Mouse (Mus musculus): ENCODE data around the gene Mrpl52. TPM values are rescaled to one million over a fixed set of nuclear protein-coding genes. Genes with fewer than 3 reads are reported as not detected.
A peak's percentile ranks its signal among the peaks of the same experiment; 100 is the strongest.

Gene Mrpl52
- polyA plus RNA-seq, 1 experiment from 2014 or later = 222 TPM

DNA sequence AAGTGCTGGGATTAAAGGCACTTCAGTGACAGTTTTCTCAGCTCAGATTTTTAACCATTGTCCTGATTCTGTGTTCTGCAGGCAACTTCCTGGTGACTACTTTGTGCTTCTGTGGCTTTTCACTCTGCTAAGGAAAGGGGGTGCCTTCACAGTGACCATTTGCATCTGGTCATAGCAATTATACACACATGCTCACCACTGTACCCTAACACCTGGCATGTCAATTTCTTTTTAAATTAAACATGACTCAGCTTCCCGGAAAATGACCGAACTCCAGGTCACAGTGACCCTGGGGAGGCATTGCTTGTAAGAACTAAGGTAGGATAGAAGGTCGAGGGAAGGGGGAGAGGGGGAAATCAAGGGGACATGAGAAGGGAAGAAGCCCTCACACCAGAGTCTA lies 32.9 kb upstream of the Mrpl52 start:
- ChIA-PET CTCF (interaction anchor here (1.0 to 1.1 kb wide), 2 partner anchors 12 to 20 kb away, joined by 3 read pairs; no protein-coding TSS in a partner anchor), POLR2A (interaction anchor here (1.0 kb wide), 1 partner anchor 12 kb away, joined by 3 read pairs; no protein-coding TSS in a partner anchor)
- DNase-seq (ENCODE audit: low read depth, low spot score) = no peak
- ATAC-seq = no peak
- TF ChIP-seq CTCF (IDR thresholded peaks at IDR 0.05) = no peak
- H3K27me3 ChIP-seq = no peaks in the 10 kb centered on the region
- in situ Hi-C loops (cut with MboI; ENCODE audit: low pct_unique_long_range_greater_than_20kb) = no loop called here

GRCm38 (mm10) chr14:54394309-54394708 lies 32.4 kb upstream of the Mrpl52 start:
- no peaks in the 10 kb centered on the region for H3K27me3 ChIP-seq
- DNase-seq (ENCODE audit: low read depth, low spot score) (peak; percentile 71), ATAC-seq (peak; percentile 32)
- ChIA-PET POLR2A (interaction anchor here (1.0 kb wide), 1 partner anchor 13 kb away, joined by 3 read pairs; no protein-coding TSS in a partner anchor), CTCF (interaction anchor here (1.0 to 1.1 kb wide), 2 partner anchors 13 to 19 kb away, joined by 3 read pairs; no protein-coding TSS in a partner anchor)
- in situ Hi-C loops (cut with MboI; ENCODE audit: low pct_unique_long_range_greater_than_20kb) = no loop called here
- TF ChIP-seq CTCF (IDR thresholded peaks at IDR 0.05) = no peak

DNA sequence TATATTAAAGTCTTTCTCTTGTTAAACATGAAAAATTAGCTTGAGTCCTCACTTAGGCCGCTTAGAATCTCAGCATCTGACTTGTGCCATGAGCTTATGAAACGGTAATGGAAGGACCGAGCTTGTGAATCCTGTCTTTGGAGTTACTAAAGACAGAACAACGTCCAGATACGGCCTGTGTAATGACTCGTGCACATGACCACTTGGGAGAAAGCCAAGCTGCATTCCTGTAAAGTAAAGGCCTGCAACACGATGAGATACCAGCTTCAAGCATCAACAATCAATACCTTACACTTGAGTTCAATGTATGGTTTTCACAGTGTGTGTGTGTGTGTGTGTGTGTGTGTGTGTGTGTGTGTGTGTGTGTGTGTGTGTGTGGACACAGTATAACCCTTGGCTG lies 30.0 kb upstream of the Mrpl52 start:
- DNase-seq (ENCODE audit: low read depth, low spot score) (no peak), ATAC-seq (no peak)
- POLR2A ChIA-PET = interaction anchor here (1.3 kb wide), 1 partner anchor 13 kb away, joined by 3 read pairs; no protein-coding TSS in a partner anchor
- no peaks in the 10 kb centered on the region for H3K27me3 ChIP-seq
- in situ Hi-C loops (cut with MboI; ENCODE audit: low pct_unique_long_range_greater_than_20kb) = no loop called here
- CTCF ChIA-PET = no interaction called here
- TF ChIP-seq CTCF (IDR thresholded peaks at IDR 0.05) = no peak

GRCm38 (mm10) chr14:54397872-54398527 lies 28.7 kb upstream of the Mrpl52 start:
- ATAC-seq = no peak
- TF ChIP-seq CTCF (IDR thresholded peaks at IDR 0.05) = no peak
- no peaks in the 10 kb centered on the region for H3K27me3 ChIP-seq
- ChIA-PET CTCF (no interaction called here), POLR2A (no interaction called here)
- in situ Hi-C loops (cut with MboI; ENCODE audit: low pct_unique_long_range_greater_than_20kb) = no loop called here
- no peak for DNase-seq (ENCODE audit: low read depth, low spot score)

DNA sequence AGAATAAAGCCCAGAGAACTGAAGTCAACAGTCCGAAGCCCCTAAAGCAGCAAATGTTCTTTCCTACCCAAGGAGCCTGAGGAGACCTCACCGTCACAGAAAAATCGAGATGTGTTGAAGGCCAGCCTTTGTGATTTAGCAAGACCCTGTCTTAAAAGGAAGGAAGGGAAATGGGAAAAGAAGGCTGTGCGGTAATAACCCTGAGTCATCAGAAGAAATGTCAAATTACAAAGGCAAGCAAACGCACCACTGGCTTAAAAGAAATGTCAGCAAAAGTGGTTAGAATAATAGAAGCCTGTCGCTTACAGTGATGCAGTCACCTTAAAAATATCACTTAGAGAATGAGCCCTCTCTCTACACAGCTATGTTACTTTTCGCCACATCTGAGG lies 28.2 kb upstream of the Mrpl52 start:
- in situ Hi-C loops (cut with MboI; ENCODE audit: low pct_unique_long_range_greater_than_20kb) = no loop called here
- ATAC-seq (peak; percentile 33), DNase-seq (ENCODE audit: low read depth, low spot score) (no peak)
- TF ChIP-seq CTCF (IDR thresholded peaks at IDR 0.05) = no peak
- CTCF ChIA-PET = no interaction called here
- no peaks in the 10 kb centered on the region for H3K27me3 ChIP-seq
- POLR2A ChIA-PET = no interaction called here

DNA sequence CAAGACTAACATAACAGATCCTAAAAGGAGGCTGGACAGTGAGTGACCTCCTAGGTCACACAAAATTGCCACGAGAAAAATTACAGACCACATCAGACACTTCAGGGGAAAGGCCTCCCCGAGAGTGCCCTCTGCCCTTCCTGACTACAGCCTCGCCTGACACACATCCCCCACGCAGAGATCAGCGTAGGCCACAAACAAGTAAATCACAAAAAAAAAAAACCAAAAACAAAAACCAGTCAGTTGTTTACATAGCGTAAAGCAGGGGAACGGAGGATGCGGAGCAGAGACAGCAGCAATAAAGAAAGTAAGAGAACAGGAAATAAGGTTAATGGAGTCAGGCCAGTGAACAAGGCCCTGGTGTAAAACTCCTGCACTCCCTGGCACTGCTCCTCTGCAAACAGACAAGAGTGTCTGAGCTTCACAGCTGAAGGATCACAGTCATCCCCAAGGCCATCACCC lies 27.8 kb upstream of the Mrpl52 start:
- in situ Hi-C loops (cut with MboI; ENCODE audit: low pct_unique_long_range_greater_than_20kb) = no loop called here
- no peak for DNase-seq (ENCODE audit: low read depth, low spot score)
- POLR2A ChIA-PET = no interaction called here
- ATAC-seq = peak; percentile 48
- TF ChIP-seq CTCF (IDR thresholded peaks at IDR 0.05) = no peak
- CTCF ChIA-PET = no interaction called here
- H3K27me3 ChIP-seq = no peaks in the 10 kb centered on the region

GRCm38 (mm10) chr14:54401723-54402122 lies 25.0 kb upstream of the Mrpl52 start:
- ATAC-seq = no peak
- POLR2A ChIA-PET = no interaction called here

GRCm38 (mm10) chr14:54408336-54409056 lies 18.2 kb upstream of the Mrpl52 start:
- no peaks in the 10 kb centered on the region for H3K27me3 ChIP-seq
- DNase-seq (ENCODE audit: low read depth, low spot score) (no peak), ATAC-seq (no peak)
- in situ Hi-C loops (cut with MboI; ENCODE audit: low pct_unique_long_range_greater_than_20kb) = loop anchor here (25.0 kb wide), 1 partner anchor 346 kb away; no protein-coding TSS in a partner anchor
- ChIA-PET POLR2A (no interaction called here), CTCF (no interaction called here)
- no peak for TF ChIP-seq CTCF (IDR thresholded peaks at IDR 0.05)

More at GRCm38 (mm10) chr14:54401723-54402122, 25.0 kb upstream of the Mrpl52 start:
- in situ Hi-C loops (cut with MboI; ENCODE audit: low pct_unique_long_range_greater_than_20kb) = loop anchor here (25.0 kb wide), 1 partner anchor 339 kb away; no protein-coding TSS in a partner anchor
- no peak for DNase-seq (ENCODE audit: low read depth, low spot score)
- H3K27me3 ChIP-seq = no peaks in the 10 kb centered on the region
- TF ChIP-seq CTCF (IDR thresholded peaks at IDR 0.05) = no peak
- CTCF ChIA-PET = interaction anchor here (0.7 to 1.8 kb wide), 2 partner anchors 11 to 26 kb away, joined by 3 to 4 read pairs; no protein-coding TSS in a partner anchor

DNA sequence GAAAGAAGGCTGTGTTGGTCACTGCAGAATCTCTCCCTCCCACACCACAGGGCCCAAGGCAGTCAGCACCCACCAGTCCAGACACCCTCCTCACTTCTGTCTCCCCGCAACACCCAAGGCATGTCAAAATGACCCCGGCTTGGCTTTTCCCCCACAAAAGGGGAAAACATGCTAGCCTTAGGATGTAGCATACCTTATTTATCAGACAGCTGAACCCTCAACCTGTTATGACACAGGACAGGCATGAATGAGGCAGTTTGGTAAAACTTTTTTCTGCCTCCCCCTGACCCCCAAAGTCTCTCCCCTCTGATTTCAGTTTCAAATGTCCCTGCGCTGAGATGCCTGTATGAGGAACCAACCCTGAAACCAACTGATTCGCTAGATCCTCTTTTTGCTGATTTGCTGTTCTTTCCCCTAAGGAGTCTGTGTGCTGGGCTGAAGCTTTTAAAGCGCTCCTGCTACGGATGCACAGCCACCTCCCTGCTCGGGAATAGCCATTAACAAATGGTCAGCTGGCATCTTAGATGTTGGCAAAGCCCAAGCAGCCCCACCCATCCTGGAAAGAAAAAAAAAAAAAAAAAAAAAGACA lies 17.6 kb upstream of the Mrpl52 start:
- no peak for TF ChIP-seq CTCF (IDR thresholded peaks at IDR 0.05)
- in situ Hi-C loops (cut with MboI; ENCODE audit: low pct_unique_long_range_greater_than_20kb) = loop anchor here (25.0 kb wide), 1 partner anchor 347 kb away; no protein-coding TSS in a partner anchor
- DNase-seq (ENCODE audit: low read depth, low spot score) (no peak), ATAC-seq (no peak)
- POLR2A ChIA-PET = no interaction called here
- CTCF ChIA-PET = no interaction called here
- H3K27me3 ChIP-seq = no peaks in the 10 kb centered on the region

DNA sequence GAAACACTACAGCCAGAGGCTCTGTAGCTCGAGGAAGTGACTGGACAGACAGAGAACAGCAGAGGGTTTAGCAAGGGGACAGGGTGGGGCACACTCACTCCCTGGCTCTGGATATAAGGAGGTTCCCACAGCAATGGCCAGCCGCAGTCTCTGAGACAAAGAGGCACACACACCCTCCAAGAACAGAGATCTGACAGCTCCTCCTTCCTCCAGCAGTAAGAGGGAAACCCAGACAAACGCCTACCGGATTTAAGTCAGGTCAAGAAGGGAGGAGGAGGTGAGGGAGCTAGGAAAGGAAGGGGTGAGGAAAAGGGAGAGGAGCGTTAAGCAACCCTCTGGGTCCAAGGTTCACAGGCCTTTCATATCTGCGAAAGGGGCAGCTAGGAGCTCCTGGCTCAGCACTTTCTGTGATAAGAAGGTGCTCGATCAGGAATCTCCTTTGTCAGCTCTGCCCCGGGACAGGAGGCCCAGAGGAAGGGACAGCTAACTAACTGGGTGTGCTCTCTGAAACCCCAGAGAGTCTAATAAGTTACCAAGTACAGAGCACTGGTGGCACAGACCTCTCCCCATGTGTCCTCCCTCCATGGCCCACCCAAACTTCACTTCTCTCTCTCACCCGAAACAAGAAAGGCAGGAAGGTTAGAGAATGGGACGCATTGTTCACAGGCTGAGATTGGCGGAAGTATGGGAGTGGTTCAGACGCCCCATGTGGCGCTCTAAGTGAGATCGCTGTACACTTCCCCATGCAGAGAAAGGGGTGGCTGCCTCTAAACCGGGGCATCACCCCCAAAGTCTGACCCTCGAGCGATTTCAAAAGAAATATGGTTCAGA lies 16.5 kb upstream of the Mrpl52 start:
- no peaks in the 10 kb centered on the region for H3K27me3 ChIP-seq
- POLR2A ChIA-PET = interaction anchor here (1.0 kb wide), 1 partner anchor 14 kb away, joined by 3 read pairs; no protein-coding TSS in a partner anchor
- ATAC-seq (no peak), DNase-seq (ENCODE audit: low read depth, low spot score) (no peak)
- CTCF ChIA-PET = interaction anchor here (1.8 to 2.7 kb wide), 2 partner anchors 171 to 176 kb away, joined by 3 to 8 read pairs; no protein-coding TSS in a partner anchor
- in situ Hi-C loops (cut with MboI; ENCODE audit: low pct_unique_long_range_greater_than_20kb) = loop anchor here (5.0 to 25.0 kb wide), 3 partner anchors 43 to 348 kb away; no protein-coding TSS in a partner anchor
- no peak for TF ChIP-seq CTCF (IDR thresholded peaks at IDR 0.05)
